Mouse (Mus musculus): ENCODE results near the gene Nsf. TPM values are rescaled to one million over a fixed set of nuclear protein-coding genes. Genes with fewer than 3 reads are reported as not detected.
"Not testable (repeated sequence)": the region's sequence is repeated elsewhere in the genome, so short reads cannot be mapped to it uniquely, and the experiment has no call there.

The Nsf gene
- total RNA-seq, 1 experiment from 2014 or later = 29.5 TPM

DNA sequence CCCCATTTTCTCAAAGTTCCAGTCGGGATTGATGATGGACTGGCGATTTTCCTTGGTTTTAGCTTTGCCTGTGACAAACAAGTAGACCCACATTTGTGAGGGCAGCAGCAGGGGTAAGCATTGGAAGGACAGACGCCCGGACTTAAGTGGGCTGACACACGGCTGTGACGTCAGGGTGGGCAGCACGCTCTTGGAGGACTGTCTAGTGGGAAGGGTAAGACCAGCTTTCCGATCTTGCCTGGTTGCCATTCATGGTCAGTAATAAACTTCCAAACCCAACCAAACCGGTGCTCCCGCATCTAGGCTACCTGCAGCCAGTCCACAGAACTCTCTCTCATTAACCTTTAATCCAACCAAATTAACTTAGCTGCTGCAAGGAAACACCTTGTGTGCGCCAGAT, 43.3 kb downstream of the Nsf start:
- no peak for ATAC-seq (replicated peaks in 1 of 2; ENCODE audit: insufficient read depth in 1 of 2, low FRiP score in 2 of 2, low TSS enrichment in 1 of 2, low read depth in 1 of 2, poor library complexity in 2 of 2, severe bottlenecking in 2 of 2)

DNA sequence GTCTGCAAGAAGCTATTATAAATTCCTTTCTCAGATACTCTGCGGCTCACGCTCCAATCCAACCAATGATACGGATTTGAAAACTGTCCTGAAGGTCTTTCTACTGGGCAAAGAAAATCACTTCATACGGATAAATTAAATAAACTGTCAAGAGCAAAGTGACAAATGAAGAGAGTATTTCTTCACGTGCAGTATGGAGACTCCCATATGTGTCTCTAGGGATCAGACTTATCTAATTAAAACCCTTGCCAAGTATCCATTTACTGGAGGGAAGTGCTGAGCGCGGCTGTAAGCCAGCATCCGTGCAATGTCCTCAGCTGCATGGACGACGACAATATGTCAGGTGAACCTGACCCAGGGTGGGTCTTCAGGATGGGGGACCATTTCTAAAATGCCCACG, 44.0 kb downstream of the Nsf start:
- no peak for ATAC-seq (replicated peaks in 1 of 2; ENCODE audit: insufficient read depth in 1 of 2, low FRiP score in 2 of 2, low TSS enrichment in 1 of 2, low read depth in 1 of 2, poor library complexity in 2 of 2, severe bottlenecking in 2 of 2)

DNA sequence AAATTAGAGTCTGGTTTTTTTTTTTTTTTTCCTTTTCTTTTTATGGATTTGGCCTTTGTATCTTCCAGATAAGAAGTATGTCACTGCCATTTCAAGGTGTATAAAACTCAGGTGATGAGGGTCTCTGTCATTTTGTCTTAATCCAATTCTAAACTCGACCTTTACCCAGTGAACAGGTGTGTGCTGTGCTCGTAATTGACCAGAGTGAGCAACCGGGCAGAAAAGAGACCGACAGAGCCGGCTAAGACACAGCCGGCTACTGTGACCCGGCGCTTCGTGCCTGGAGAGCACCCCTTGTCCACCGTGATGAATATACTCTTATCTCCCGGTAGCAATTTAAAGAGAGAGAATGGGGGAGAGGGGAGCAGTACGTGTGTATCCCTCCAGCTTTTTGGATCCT, 44.5 kb downstream of the Nsf start:
- ATAC-seq (replicated peaks in 1 of 2; ENCODE audit: insufficient read depth in 1 of 2, low FRiP score in 2 of 2, low TSS enrichment in 1 of 2, low read depth in 1 of 2, poor library complexity in 2 of 2, severe bottlenecking in 2 of 2) = no peak

DNA sequence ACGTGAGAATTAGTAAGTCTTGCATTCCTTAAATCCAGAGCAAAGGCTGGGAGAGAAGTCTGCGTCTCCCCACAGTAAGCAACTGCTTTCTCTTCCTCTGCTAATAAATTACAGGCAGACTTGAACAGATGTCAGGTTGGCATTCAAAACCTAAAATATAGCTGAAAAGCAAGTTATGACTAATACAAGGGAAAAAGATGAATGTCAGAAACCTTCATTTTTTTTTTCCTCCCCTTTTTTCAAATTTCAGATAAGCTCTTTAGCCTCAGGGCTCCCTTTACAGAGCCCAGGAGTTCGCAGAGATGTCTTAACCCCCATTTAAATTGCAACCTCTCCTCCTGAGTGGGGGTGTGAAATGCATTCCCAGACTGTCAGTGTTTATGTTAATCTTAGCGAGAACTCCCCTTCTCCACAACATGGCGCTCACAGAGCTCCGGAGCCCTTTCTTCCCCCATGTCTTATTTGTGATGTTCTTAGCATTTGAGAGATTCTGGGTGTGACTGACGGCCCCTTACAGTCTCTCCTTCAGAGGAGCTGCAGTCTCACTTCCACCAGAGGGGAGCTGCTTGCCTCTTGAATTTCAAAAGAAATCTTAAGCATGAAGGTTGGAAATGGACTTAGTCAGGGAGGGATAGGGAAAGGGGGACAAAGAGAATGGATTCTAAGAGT, 47.7 kb downstream of the Nsf start:
- ATAC-seq (replicated peaks in 1 of 2; ENCODE audit: insufficient read depth in 1 of 2, low FRiP score in 2 of 2, low TSS enrichment in 1 of 2, low read depth in 1 of 2, poor library complexity in 2 of 2, severe bottlenecking in 2 of 2) = no peak

DNA sequence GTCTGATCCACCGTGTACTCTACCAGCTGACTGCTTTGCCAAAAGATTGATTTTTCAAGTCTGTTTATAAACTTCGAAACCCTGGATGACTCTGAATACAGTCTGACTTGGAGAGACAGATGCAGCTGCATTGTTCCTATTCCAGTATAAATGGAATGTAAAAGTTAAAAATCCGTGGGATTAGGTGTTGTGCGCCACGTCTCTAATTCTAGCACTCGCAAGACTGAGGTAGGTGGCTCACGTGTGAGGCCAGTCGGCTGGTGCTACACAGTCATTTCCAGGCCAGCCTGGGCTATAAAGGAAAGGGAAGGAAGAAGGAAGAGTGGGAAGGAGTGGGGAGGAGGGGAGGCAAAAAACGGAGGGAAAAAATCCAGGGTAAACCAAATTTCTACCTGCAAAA, 48.4 kb downstream of the Nsf start:
- no peak for ATAC-seq (replicated peaks in 1 of 2; ENCODE audit: insufficient read depth in 1 of 2, low FRiP score in 2 of 2, low TSS enrichment in 1 of 2, low read depth in 1 of 2, poor library complexity in 2 of 2, severe bottlenecking in 2 of 2)

DNA sequence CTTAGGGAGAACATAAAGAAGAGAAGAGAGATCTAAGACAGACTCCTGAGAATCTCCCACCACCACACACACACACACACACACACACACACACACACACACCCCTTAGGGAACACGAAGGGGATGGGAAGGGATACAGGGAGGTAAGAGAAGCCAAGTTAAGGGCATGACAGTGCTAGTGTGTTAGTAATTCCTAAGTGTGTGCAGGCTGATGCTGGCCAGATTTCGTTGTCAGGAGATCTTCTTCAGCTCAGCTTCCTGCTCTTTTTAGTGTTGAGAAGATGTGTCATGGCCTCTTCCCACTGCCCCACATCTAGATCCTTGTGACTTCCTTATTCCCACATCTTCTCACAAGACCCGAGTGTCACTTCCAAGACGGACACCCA, 52.3 kb downstream of the Nsf start:
- no peak for ATAC-seq (replicated peaks in 1 of 2; ENCODE audit: insufficient read depth in 1 of 2, low FRiP score in 2 of 2, low TSS enrichment in 1 of 2, low read depth in 1 of 2, poor library complexity in 2 of 2, severe bottlenecking in 2 of 2)

DNA sequence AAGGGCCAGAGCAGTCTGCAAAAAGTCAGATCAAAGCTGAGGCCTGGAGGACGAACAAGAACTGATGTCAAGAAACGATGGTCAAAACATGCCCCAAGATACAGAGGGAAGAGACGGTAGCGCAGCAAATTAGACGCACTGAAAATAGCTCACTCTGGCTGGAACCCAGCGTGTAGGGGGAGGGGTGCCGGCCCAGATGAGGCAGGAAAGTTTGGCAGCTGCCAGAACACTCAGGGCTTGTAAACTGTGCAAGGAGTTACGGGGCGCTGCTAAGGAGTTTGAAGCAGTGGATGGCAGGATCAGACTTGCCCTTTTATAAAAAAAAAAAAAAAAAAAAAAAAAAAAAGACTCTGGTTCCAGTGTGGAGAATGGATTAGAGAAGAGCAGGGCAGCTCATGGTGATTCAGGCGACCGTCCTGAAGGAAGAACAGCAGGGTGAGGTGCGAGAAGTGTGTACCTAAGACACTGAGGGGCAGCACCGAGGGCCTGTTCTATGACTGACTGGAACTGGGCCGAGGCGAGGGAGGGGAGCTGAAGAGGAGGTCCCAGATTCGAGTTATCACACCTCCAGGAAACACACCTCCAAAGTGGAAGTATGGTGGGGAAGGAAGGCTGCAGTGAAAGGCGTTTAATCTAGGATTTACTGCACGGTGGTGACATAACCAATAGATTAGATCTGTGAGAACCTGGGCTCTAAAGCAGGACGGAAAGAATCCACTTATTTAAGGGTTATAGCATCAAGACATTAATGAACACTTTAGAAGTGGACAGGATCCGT, 52.9 kb downstream of the Nsf start:
- no peak for ATAC-seq (replicated peaks in 1 of 2; ENCODE audit: insufficient read depth in 1 of 2, low FRiP score in 2 of 2, low TSS enrichment in 1 of 2, low read depth in 1 of 2, poor library complexity in 2 of 2, severe bottlenecking in 2 of 2)

DNA sequence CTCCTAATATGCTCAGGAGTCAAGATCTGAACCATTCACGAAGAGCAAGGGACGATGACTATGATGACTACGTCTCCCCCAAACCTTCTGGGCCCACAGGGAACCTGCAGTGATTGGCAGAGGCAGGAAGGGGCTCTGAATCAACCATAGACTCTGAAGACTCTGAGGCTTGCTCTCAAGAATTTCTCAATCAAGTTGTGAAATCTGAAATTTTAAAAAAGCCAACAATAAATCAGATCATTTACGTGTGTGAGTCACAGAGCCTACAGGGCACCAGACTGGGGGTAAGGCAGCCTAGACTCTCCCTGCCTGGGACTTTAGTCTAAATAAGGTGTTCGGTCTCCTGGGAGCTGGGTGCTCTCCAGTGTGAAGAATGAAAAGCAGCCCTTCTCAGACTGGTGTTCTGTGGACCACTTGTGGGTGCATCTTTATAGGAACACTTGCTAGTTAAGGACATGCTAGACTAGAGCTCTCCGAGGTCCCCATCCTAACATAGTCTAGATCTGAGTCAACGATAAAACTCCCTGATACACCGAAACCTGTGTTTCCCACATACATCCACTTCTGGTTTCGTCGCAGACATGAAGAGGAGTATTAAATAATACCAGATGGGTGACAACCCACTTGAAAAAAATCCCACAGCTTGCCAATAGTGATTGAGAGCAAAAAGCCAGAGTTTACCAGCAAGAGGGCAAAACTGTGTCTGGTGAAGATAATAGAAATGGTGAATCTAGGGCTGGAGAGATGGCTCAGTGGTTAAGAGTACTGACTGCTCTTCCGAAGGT, 56.7 kb downstream of the Nsf start:
- ATAC-seq (replicated peaks in 1 of 2; ENCODE audit: insufficient read depth in 1 of 2, low FRiP score in 2 of 2, low TSS enrichment in 1 of 2, low read depth in 1 of 2, poor library complexity in 2 of 2, severe bottlenecking in 2 of 2) = no peak

DNA sequence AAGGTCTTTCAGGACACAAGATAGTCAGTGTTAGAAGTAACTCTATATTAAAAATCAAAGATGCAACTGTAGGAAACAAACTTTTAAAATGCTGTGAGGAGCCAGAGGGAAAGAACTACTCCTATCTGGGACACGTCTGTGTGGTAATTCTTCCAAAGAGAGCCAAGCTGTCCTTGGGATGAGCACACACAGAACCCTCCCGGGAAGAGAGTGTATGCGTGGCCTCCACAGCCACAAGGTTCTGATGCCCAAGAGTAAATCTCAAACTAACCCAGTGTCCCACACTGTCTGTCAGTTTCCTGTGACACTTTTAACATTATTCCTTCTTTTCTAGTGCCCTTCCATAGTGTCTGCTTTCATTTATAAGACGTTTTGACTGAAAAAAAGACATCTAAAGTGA, 57.8 kb downstream of the Nsf start:
- ATAC-seq (replicated peaks in 1 of 2; ENCODE audit: insufficient read depth in 1 of 2, low FRiP score in 2 of 2, low TSS enrichment in 1 of 2, low read depth in 1 of 2, poor library complexity in 2 of 2, severe bottlenecking in 2 of 2) = no peak

DNA sequence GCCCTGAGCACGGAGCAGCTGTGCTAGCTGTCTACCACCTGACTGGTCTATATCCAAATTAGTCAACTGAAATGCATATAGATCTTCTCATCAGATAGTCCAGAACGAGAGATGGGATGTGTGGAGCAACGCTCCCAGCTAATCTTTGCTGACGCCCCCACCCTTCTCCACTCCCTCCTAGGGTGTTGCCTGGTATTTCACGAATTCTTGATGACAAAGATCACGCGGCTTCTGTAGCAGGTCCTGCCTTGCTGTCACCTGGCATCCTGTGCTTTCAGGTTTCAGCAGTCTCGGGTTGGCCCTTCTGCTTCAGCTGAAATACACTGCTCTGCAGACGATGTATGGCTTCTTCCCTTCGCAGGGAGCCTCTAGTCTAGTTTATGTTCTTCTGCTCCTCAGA, 61.0 kb downstream of the Nsf start:
- no peak for ATAC-seq (replicated peaks in 1 of 2; ENCODE audit: insufficient read depth in 1 of 2, low FRiP score in 2 of 2, low TSS enrichment in 1 of 2, low read depth in 1 of 2, poor library complexity in 2 of 2, severe bottlenecking in 2 of 2)

DNA sequence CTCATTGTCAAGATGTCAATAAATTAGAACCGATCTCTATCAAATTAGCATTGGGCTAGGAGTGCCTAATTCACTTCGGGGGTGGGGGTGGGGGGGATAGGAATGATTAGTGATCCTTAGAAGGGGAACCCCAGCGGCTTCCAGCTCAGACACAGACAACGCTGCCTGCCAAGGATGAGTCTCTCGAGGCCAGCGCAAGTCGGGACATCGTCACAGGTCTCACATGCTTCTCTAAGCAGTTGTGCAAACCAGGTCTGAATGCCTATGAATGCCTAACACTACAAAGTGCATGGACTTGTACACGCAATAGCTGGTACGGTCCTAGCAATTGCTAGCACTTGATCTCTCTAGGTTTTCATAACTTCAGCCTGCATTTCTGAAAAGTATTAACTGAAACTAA, 62.1 kb downstream of the Nsf start:
- no peak for ATAC-seq (replicated peaks in 1 of 2; ENCODE audit: insufficient read depth in 1 of 2, low FRiP score in 2 of 2, low TSS enrichment in 1 of 2, low read depth in 1 of 2, poor library complexity in 2 of 2, severe bottlenecking in 2 of 2)

DNA sequence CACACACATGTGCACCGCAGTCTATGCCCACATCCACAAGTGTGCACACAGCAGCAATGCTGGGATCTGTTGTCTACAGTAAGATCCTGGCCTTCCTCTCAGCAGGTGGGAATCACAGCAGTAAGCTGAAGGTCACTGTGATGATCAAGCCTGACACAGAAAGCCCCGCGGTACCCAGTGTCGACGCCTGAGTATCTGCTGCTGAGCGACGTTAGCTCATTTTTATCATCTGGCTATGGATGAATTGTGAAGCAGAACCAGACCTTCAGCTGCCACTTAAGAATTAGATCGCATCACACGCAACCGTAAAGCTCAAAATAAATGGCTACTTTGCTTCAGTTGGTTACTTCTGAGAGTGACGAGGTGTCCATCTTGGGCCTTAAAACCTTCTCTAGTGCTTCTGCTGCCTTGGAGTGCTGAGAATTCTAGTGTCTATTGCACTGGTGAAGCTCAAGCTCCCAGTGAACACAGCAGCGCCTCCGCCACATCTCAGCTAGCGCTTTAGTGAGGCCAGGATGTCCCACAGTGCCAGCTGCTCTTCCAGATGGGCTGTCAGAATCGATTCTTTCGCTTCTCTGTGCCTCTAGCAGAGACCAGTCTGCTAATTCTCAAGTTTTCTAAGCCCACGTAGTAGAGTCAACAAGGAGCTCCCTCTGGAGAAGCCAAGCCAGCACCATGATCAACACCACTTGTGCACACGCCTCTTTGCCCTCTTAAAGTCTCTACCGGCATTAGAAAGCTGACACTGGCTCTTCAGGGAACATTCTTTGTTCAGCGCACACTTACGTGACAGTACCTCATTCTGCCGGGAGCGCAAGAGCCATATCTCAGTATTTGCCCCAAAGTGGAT, 63.3 kb downstream of the Nsf start:
- ATAC-seq (replicated peaks in 1 of 2; ENCODE audit: insufficient read depth in 1 of 2, low FRiP score in 2 of 2, low TSS enrichment in 1 of 2, low read depth in 1 of 2, poor library complexity in 2 of 2, severe bottlenecking in 2 of 2) = no peak

DNA sequence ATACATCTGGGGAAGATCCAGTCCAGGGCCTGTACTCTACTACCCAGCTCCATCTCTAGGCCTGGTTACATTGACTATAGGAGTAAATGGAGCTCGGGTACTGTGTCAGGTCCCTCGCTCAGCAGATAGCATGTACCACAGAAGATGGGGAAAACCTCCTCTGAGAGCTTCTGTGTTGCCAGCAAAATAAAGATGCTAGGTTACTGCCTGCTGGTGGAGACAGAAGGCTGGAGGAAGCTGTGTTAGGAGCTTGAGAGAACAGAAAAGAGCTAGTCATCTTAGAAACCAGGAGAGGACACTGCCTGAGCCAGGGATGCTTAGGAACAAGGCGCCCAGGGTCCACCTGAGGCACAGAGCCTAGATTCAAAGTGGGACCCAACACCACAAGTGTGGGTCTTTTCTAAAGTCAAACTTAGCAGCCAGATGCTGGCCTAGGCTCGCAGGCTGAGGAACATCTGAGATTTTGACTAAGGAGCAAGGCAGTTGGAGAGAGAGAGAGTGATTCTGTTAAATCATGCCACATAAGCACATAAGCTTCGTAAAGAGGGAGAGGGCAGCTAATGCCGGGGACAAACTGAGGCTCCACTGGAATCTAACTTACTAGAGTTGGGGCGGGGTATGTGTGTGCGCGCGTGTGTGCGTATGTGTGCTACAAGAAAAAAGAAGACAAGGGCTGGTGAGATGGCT, 66.0 kb downstream of the Nsf start:
- ATAC-seq (replicated peaks in 1 of 2; ENCODE audit: insufficient read depth in 1 of 2, low FRiP score in 2 of 2, low TSS enrichment in 1 of 2, low read depth in 1 of 2, poor library complexity in 2 of 2, severe bottlenecking in 2 of 2) = no peak

DNA sequence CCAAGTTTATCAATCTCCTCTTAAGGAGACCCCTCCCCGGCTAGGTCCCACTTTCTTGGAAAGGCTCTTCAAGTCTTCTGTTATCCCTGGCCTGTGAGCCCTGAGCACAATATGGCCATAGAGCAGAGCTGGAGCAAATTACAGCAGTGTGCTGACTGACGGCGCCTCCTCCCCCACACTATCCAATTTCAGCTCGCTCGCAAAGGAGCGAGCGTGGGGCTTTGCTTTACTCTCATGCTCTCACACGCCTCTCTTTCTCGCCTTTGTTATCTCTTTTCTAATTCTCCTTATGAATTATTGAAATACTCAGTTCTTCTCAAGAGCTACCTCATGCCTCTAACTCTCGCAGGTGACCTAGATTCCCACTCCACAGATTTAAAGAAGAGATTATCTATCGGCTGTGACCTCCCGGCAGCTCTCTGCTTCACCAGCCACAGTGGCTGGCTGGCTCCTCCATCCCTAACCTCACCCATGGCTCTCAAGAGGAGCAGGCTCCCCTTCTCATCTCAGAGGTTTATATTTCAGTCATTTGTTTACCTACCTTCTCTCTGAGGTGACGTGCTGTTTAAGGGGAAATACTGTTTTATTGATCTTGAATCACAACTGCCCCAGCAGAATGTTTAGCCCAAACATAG, 69.0 kb downstream of the Nsf start:
- no peak for ATAC-seq (replicated peaks in 1 of 2; ENCODE audit: insufficient read depth in 1 of 2, low FRiP score in 2 of 2, low TSS enrichment in 1 of 2, low read depth in 1 of 2, poor library complexity in 2 of 2, severe bottlenecking in 2 of 2)

DNA sequence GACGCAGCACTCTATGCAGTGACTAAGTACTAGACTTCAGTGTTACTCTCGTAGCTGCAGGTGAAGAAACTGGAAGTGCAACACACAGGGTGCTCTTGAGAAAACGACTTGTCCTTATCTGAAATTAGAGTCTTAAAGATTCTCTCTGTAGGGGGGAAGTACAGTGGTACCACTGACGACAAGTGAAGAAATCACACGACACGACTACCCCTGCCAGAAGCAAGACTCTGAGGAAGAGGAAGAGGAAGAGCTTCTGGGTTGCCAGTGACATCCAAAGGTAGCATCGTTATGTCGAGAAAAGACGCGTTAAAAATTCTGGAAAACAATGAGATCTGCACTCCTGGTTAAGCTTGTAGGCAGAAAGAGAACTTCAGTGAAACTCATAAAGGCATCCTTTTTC, 70.1 kb downstream of the Nsf start:
- ATAC-seq (replicated peaks in 1 of 2; ENCODE audit: insufficient read depth in 1 of 2, low FRiP score in 2 of 2, low TSS enrichment in 1 of 2, low read depth in 1 of 2, poor library complexity in 2 of 2, severe bottlenecking in 2 of 2) = no peak

DNA sequence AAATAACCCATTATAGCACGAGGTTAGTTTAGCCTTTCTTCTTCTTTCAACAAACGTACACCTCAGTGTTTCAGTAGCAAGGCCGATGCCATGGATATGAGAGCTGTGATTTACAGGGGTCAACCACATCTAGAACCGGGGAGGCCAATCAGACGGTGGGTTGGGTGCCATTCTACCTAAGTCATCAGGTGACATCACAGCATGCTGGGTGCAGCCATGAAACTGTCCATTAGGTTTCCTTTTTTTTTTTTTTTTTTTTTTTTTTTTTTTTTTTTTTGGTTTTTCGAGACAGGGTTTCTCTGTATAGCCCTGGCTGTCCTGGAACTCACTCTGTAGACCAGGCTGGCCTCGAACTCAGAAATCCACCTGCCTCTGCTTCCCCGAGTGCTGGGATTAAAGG, 74.4 kb downstream of the Nsf start:
- ATAC-seq (replicated peaks in 1 of 2; ENCODE audit: insufficient read depth in 1 of 2, low FRiP score in 2 of 2, low TSS enrichment in 1 of 2, low read depth in 1 of 2, poor library complexity in 2 of 2, severe bottlenecking in 2 of 2) = not testable (repeated sequence)

DNA sequence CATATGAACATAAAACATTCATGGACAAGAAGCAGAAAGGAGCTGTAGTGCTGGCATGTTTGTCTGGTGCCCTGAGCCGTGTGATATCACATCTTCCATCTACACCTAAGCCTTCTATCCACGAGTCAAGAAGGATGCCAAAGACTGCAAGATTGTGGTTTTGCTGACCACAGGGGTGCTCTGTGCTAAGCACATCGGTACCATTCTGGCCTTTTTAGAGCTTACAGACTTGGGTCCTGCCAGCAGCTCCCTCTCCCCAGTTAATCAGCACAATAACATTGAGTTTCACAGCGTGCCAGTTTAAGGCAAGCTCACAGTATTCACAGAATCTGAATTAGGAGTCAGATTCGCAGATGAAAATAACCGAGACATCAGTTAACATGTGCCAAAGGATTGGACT, 75.4 kb downstream of the Nsf start:
- no peak for ATAC-seq (replicated peaks in 1 of 2; ENCODE audit: insufficient read depth in 1 of 2, low FRiP score in 2 of 2, low TSS enrichment in 1 of 2, low read depth in 1 of 2, poor library complexity in 2 of 2, severe bottlenecking in 2 of 2)
